Mouse (Mus musculus): ENCODE data around the gene Hephl1.

DNA sequence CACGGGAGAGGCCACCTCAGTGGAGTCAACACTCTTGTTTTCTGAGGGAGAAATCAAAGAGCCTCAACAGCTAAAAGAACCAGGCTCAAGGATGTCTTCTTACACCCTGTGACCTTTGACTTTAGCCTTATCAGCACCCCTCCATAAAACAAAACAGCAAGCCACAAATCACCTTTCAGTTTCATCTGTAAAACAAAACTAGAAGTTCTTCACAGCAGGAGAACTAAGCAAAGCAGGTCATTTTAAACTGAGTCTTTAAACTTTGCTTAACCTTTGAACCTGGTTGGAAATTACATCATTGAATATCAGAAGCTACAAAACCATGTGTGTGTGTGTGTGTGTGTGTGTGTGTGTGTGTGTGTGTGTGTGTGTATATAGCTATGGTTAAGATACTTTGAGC, 47.7 kb downstream of the Hephl1 start:
- TF ChIP-seq GATA1 (IDR thresholded peaks at IDR 0.05; ENCODE audit: borderline replicate concordance, low read length) (no peak), FLI1 (IDR thresholded peaks at IDR 0.05; ENCODE audit: low read length) (no peak)
